Mouse (Mus musculus): ENCODE results near the gene Fam76a. TPM values are rescaled to one million over a fixed set of nuclear protein-coding genes. Genes with fewer than 3 reads are reported as not detected.
"Not testable (repeated sequence)": the region's sequence is repeated elsewhere in the genome, so short reads cannot be mapped to it uniquely, and the experiment has no call there.

Fam76a gene
- polyA plus RNA-seq, 1 experiment from 2014 or later: 32.1 TPM

DNA sequence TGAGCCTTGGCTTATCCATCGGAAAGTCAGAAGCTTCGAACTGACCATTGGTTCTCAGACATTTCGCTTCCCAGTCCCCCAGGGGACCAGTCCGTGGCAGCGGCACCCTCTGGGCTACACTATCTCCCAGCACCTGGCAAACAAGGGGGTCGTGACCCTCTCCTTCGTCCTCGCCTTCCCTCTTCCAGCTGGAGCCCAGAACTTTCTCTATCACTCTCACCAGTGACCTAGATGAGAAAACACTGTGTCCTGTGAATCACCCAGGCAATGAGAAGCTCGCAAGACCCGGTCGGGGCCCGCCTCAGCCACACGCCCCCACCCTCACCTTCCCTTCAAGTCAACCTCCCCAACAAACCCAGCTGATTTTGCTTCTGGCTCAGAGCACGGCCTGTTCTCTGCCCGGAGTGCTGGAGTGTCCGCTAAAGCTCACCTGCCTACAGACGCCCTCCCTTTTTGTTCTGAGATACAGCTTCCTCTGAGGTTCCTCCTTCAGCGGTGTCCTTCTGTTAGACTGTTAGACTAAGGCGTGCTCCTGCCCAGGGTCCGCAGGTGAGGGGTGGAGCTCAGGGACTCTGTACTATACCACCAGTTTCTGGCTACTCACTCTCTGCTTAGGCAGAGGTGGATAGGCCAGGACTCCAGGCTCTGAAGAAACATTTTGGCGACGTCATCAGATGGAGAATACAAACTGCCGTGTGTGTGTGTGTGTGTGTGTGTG lies 18.8 kb upstream of the Fam76a start:
- peaks cover 19% of the 10 kb centered on the region for H3K27me3 ChIP-seq
- H3K9ac ChIP-seq (replicated peaks): no peak overlapping the region
- no peak overlapping the region for H3K27ac ChIP-seq (replicated peaks)
- H3K4me1 ChIP-seq: peaks cover 7% of the 10 kb centered on the region
- WGBS: 57% methylated on average over 23 of the region's 23 CpGs
- H3K36me3 ChIP-seq: no peaks in the 10 kb centered on the region
- H3K4me2 ChIP-seq (replicated peaks): no peak overlapping the region
- H3K4me3 ChIP-seq: no peak overlapping the region
- no peak for ATAC-seq (ENCODE audit: low FRiP score, low read depth)
- no peaks in the 10 kb centered on the region for H3K9me3 ChIP-seq

DNA sequence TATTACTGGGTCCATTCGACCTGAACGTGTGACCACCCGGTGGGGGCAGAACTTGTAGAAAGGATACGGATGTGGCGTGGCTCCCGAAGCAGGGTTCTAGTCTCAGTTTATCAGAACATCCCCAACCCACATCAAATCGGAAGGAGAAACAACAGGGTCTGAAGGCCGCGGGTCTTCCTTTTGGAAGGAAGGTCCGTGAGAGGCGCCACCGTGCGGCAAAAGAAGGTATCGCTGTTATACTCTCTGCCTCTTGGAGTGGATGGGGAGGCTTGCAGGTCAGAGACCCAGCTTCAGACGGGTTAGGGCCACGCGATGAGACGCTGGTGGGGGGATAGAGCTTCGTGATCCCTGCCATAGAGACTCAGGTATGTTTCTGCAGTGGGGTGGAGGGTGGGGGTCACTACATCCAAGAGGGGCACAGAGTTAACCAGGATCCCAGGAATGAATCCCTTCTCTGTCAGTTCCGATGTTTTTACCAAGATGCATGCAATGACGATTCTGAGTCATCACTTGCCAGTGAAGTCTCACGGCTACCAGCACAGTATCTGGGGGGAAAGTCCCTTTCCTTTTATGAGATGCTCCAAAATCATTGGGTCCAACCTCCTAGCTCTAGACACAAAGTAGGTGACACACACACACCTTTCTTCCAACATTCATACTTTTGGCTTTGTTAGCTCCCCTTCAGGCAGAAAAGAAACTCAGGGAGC lies 17.2 kb upstream of the Fam76a start:
- Histone ChIP-seq H3K9me3 (no peaks in the 10 kb centered on the region), H3K9ac (replicated peaks) (no peak overlapping the region), H3K27ac (replicated peaks) (no peak overlapping the region), H3K36me3 (no peaks in the 10 kb centered on the region), H3K4me3 (no peak overlapping the region), H3K27me3 (peaks cover 19% of the 10 kb centered on the region), H3K4me2 (replicated peaks) (no peak overlapping the region), H3K4me1 (peaks cover 5% of the 10 kb centered on the region; the same call in 1 of the 2 replicates)
- ATAC-seq (ENCODE audit: low FRiP score, low read depth): 0 out of 2 replicates have a peak, but pooled peaks have one; percentile 41
- WGBS: 22% methylated on average over 22 of the region's 22 CpGs

DNA sequence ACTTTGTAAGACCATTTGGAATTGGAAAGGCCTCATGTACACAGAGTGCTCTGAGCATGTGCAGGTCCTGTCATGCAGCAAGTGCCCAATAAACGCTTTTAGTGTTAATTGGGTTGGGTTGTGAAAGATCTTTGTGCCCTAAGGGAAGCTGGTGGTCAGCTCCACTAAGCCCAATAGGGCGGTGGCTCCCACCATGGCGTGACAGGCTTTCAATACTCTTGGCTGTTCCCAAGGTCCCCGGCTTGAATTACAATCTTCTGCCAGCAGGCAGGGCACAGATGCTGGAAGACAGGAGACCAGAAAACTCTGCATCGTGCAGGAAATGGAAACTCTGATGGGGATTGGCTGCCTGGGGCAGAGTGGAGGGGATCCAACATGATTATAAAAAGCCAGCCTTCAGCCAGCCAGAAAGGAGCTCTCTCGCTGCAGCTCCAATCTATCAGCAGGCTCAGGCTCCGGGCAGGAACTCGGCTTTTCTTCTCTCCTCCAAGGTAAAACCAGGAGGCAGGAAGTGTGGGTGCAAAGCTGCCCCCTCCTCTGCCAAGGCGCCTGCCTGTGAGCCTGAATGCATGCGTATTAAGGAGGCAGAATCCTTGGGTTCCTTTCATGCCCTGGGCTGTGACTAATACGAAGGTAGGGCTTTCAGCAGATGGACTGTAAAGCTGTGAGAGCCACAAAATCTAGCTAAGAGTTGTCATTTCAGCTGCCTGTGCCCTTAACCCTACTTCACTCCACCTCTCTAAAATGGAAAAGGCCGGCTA lies 16.0 kb upstream of the Fam76a start:
- no peak overlapping the region for H3K4me3 ChIP-seq
- peak; percentile 54; the same call in 1 of the 2 replicates for ATAC-seq (ENCODE audit: low FRiP score, low read depth)
- H3K27me3 ChIP-seq: peaks cover 19% of the 10 kb centered on the region
- H3K27ac ChIP-seq (replicated peaks): peak overlapping the region; percentile 78
- WGBS: 57% methylated on average over 12 of the region's 12 CpGs
- peaks cover 11% of the 10 kb centered on the region; the same call in 1 of the 2 replicates for H3K4me1 ChIP-seq
- H3K9ac ChIP-seq (replicated peaks): no peak overlapping the region
- H3K4me2 ChIP-seq (replicated peaks): 0 out of 2 replicates have a peak overlapping the region, but pooled peaks have one; percentile 2
- H3K9me3 ChIP-seq: no peaks in the 10 kb centered on the region
- no peaks in the 10 kb centered on the region for H3K36me3 ChIP-seq

DNA sequence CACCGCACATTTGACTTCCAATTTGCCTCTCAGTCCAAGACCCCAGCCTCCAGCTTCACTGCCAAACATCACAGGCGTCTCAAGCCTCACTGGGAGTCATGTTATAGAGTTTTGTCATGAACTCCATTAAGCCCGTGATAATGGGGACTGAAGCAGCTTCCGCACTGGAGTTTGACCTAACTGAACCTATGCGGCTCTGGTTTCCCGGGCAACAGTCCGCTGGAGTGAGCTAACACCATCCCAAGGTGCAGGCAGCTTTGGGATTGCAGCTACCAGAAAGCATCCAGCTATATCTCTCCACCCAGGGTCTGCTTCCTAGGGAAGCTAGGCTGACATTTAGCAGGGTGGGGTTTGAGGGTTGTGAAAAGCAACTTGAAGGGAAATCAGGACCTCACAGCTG lies 12.3 kb upstream of the Fam76a start:
- Histone ChIP-seq H3K9ac (replicated peaks) (no peak overlapping the region), H3K27me3 (peaks cover 4% of the 10 kb centered on the region), H3K4me1 (peaks cover 11% of the 10 kb centered on the region; the same call in 1 of the 2 replicates), H3K36me3 (no peaks in the 10 kb centered on the region), H3K4me3 (no peak overlapping the region), H3K9me3 (no peaks in the 10 kb centered on the region), H3K4me2 (replicated peaks) (no peak overlapping the region), H3K27ac (replicated peaks) (no peak overlapping the region; the same call in 1 of the 2 replicates)
- 12% methylated on average over 7 of the region's 7 CpGs for WGBS
- no peak for ATAC-seq (ENCODE audit: low FRiP score, low read depth)

DNA sequence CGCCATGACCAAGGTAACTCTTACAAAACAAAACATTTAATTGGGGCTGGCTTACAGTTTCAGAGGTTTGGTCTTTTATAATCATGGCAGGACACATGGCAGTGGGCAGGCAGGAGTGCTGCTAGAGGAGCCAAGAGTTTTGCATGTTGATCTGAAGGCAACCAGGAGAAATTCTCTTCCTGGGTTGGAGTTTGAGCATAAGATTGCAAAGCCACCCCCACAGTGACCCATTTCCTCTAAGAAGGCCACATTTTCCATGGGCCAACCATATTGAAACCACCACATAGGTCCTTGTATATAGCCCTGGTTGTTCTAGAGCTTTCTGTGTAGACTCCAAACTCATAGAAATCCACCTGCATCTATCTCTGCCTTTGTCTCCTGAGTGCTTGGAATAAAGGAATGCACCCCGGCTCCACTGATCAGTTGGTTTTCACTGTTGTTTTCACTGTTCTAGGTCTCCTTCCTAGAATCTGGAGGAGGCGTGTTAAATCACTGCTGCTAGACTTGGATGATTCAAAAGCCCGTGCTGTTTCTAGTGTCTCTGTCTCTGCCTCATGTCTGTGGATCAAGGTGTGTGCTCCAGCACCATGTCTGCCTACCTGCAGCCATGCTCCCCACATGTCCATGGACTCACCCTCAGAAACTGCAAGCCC lies 10.5 kb upstream of the Fam76a start:
- H3K4me3 ChIP-seq: no peak overlapping the region
- no peaks in the 10 kb centered on the region for H3K9me3 ChIP-seq
- 85% methylated on average over 4 of the region's 4 CpGs for WGBS

DNA sequence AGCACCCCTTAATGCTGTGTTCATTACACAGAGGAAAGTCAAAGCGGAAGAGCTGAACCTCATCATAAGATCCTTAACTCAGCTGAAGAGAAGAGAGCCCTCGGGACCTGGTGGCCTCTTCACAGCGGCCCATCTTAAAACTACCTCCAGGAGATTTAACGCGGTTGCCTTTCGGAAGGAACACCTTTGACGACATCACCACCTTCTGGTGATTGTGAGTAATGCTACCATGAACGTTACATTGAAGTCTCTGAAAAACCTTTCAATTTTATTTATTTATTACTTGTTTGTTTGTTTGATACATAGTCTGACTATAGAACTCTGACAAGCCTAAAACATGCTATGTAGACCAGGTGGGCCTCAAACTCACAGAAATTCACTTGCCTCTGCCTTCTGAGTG lies 8.4 kb upstream of the Fam76a start:
- H3K4me1 ChIP-seq: peaks cover 11% of the 10 kb centered on the region; the same call in 1 of the 2 replicates
- WGBS: 7% methylated on average over 8 of the region's 8 CpGs
- peaks cover 3% of the 10 kb centered on the region for H3K27me3 ChIP-seq
- no peaks in the 10 kb centered on the region for H3K9me3 ChIP-seq
- H3K27ac ChIP-seq (replicated peaks): no peak overlapping the region
- H3K36me3 ChIP-seq: no peaks in the 10 kb centered on the region
- no peak overlapping the region for H3K9ac ChIP-seq (replicated peaks)
- ATAC-seq (ENCODE audit: low FRiP score, low read depth): no peak
- H3K4me3 ChIP-seq: no peak overlapping the region
- no peak overlapping the region for H3K4me2 ChIP-seq (replicated peaks)

More for the DNA sequence above, 10.5 kb upstream of the Fam76a start:
- no peak for ATAC-seq (ENCODE audit: low FRiP score, low read depth)
- Histone ChIP-seq H3K27me3 (peaks cover 3% of the 10 kb centered on the region), H3K9ac (replicated peaks) (no peak overlapping the region), H3K27ac (replicated peaks) (no peak overlapping the region), H3K4me2 (replicated peaks) (no peak overlapping the region), H3K36me3 (no peaks in the 10 kb centered on the region), H3K4me1 (peaks cover 11% of the 10 kb centered on the region; the same call in 1 of the 2 replicates)

DNA sequence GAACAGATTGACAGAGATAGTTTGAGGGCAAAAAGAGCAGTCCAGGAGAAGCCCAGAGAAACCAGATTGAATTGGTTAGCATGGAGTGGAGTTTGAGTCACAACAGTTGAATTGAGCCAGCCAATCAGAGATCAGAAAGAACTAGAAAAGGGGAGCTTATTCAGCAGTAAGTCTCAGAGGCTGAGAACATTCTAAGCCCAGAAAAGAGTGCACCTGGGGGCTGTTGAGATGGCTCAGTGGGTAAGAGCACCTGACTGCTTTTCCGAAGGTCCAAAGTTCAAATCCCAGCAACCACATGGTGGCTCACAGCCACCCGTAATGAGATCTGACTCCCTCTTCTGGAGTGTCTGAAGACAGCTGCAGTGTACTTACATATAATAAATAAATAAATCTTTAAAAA lies 4.2 kb upstream of the Fam76a start:
- not testable (repeated sequence) for H3K4me2 ChIP-seq (replicated peaks); H3K9me3 ChIP-seq; H3K36me3 ChIP-seq; ATAC-seq (ENCODE audit: low FRiP score, low read depth); H3K9ac ChIP-seq (replicated peaks); H3K4me3 ChIP-seq; H3K4me1 ChIP-seq; H3K27ac ChIP-seq (replicated peaks); H3K27me3 ChIP-seq
- 67% methylated on average over 2 of the region's 2 CpGs for WGBS

DNA sequence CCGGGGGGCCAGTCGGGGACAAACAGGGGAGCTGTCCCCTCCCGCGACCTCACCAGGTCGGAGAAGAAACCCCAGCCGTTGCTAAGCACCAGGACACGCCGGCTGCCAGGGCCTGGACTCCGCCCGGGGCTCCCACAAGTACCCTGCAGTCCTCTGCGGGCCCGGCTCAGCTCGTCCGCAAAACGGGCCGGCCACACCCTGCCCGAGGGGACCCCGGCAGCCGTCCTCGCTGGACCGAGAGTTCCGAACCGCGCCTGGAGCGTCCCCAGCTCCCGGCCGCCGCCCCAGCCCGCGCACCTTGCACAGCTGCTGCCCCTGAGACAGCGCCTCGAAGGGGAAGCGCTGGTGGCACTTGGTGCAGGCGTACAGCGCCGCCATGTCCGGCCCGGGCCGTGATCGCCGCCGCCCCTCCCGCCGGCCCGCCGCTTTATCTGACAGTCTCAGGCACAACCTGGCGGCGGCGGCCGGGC lies 262 bp downstream of the Fam76a start:
- ATAC-seq (ENCODE audit: low FRiP score, low read depth): peak; percentile 55; the same call in 1 of the 2 replicates
- H3K27ac ChIP-seq (replicated peaks): peak overlapping the region; percentile 86
- H3K27me3 ChIP-seq: no peaks in the 10 kb centered on the region
- peak overlapping the region; percentile 77 for H3K4me2 ChIP-seq (replicated peaks)
- under 1% methylated on average over 50 of the region's 50 CpGs for WGBS
- H3K36me3 ChIP-seq: peaks cover 16% of the 10 kb centered on the region
- peak overlapping the region; percentile 94 for H3K9ac ChIP-seq (replicated peaks)
- H3K4me1 ChIP-seq: peaks cover 11% of the 10 kb centered on the region
- no peaks in the 10 kb centered on the region for H3K9me3 ChIP-seq
- H3K4me3 ChIP-seq: peak overlapping the region; percentile 98

DNA sequence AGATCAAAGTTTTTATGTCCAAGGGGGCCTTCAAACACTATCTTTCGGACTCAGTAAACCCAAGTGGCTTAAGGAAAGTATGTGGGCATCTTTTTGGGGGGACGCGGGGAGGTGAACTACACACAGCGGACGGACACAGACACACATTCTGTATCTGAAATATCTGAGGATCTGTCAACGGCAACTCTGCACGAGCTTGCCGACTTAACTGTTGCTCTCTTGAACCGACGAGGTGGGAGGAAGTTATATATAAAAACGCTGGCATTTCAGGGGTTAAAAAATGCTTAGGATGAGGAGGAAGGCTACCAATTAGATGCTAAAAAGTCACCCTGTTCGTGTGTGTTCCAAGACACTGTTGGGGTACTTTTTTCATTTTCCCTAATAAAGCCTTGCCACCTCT lies 870 bp downstream of the Fam76a start:
- Histone ChIP-seq H3K4me3 (peak overlapping the region; percentile 98), H3K9ac (replicated peaks) (peak overlapping the region; percentile 94), H3K27me3 (no peaks in the 10 kb centered on the region), H3K4me2 (replicated peaks) (peak overlapping the region; percentile 77), H3K27ac (replicated peaks) (no peak overlapping the region; the same call in 1 of the 2 replicates), H3K4me1 (peaks cover 11% of the 10 kb centered on the region), H3K9me3 (no peaks in the 10 kb centered on the region), H3K36me3 (peaks cover 20% of the 10 kb centered on the region)
- ATAC-seq (ENCODE audit: low FRiP score, low read depth): no peak
- 45% methylated on average over 12 of the region's 12 CpGs for WGBS

DNA sequence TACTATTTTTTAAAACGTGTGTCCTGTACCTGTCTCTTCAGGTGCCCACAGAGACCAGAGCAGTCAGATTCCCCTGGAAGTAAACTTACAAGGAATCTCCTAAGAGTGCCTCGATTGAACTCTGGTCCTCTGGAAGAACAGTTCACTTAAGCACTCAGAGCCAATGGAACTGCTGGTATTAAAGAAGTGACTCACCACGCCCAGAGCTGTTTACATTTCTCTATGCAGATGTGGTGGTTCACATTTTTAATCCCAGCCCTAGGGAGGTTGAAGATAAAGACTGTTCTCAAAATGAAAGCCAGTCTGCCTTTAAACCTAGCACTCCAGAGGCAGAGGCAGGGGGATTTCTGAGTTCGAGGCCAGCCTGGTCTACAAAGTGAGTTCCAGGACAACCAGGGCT lies 2.2 kb downstream of the Fam76a start:
- no peak overlapping the region for H3K4me2 ChIP-seq (replicated peaks)
- no peak overlapping the region for H3K27ac ChIP-seq (replicated peaks)
- H3K36me3 ChIP-seq: peaks cover 31% of the 10 kb centered on the region
- ATAC-seq (ENCODE audit: low FRiP score, low read depth): no peak
- peaks cover 11% of the 10 kb centered on the region for H3K4me1 ChIP-seq
- no peak overlapping the region for H3K4me3 ChIP-seq
- no peaks in the 10 kb centered on the region for H3K9me3 ChIP-seq
- no peak overlapping the region for H3K9ac ChIP-seq (replicated peaks)
- no peaks in the 10 kb centered on the region for H3K27me3 ChIP-seq
- WGBS: 87% methylated on average over 4 of the region's 4 CpGs

DNA sequence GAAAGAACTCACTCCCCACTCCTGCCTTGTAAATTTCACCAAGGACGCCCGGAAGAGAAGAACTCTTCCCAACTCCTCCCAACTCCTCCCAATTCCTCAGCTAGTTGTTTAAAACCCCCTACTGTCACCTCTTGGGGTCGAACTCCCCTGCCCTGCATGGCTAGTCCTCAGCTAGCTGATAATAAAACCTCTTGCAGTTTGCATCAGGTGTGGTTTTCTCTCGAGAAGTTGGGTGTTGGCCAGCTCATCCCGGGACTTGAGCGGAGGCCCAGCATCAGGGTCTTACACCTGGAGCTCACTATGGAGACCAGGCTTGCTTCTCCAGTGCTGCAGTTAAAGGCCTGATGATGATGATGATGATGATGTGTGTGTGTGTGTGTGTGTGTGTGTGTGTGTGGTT lies 3.9 kb downstream of the Fam76a start:
- H3K4me2 ChIP-seq (replicated peaks); H3K27ac ChIP-seq (replicated peaks); H3K9me3 ChIP-seq; H3K9ac ChIP-seq (replicated peaks); H3K27me3 ChIP-seq; ATAC-seq (ENCODE audit: low FRiP score, low read depth); H3K4me3 ChIP-seq: not testable (repeated sequence)
- 85% methylated on average over 6 of the region's 6 CpGs for WGBS
- peaks cover 11% of the 10 kb centered on the region for H3K4me1 ChIP-seq
- peaks cover 44% of the 10 kb centered on the region for H3K36me3 ChIP-seq
